Mouse (Mus musculus): ENCODE data around the gene Ssmem1. TPM values are rescaled to one million over a fixed set of nuclear protein-coding genes. Genes with fewer than 3 reads are reported as not detected.

Ssmem1 gene
- not detected in 2 replicates for total RNA-seq (2015; ENCODE audit: low replicate concordance)
- 1.3 TPM in 1 of 2 replicates, not detected in the other for total RNA-seq (2017; ENCODE audit: low replicate concordance)

GRCm38 (mm10) chr6:30509265-30510239 is at the start of gene Ssmem1, which contains the start of gene Tmem209:
Gene Ssmem1, plus strand, starts transcription at chr6:30509849.
Gene Tmem209, minus strand, starts transcription at chr6:30509783.
- ATAC-seq (replicated peaks; ENCODE audit: low FRiP score, poor library complexity, severe bottlenecking) = peak; percentile 97

GRCm38 (mm10) chr6:30460750-30461446 is 48.8 kb upstream of the Ssmem1 start:
- no peak for ATAC-seq (replicated peaks; ENCODE audit: low FRiP score, poor library complexity, severe bottlenecking)

GRCm38 (mm10) chr6:30461755-30462344 is 47.8 kb upstream of the Ssmem1 start:
- ATAC-seq (replicated peaks; ENCODE audit: low FRiP score, poor library complexity, severe bottlenecking) = no peak

GRCm38 (mm10) chr6:30462822-30463221 is 46.8 kb upstream of the Ssmem1 start:
- ATAC-seq (replicated peaks; ENCODE audit: low FRiP score, poor library complexity, severe bottlenecking) = no peak

- no peak for ATAC-seq (replicated peaks; ENCODE audit: low FRiP score, poor library complexity, severe bottlenecking)
Observed at GRCm38 (mm10) chr6:30465586-30465985, 44.1 kb upstream of the Ssmem1 start.

GRCm38 (mm10) chr6:30468058-30468457 is 41.6 kb upstream of the Ssmem1 start:
- ATAC-seq (replicated peaks; ENCODE audit: low FRiP score, poor library complexity, severe bottlenecking) = no peak

- no peak for ATAC-seq (replicated peaks; ENCODE audit: low FRiP score, poor library complexity, severe bottlenecking)
Observed at GRCm38 (mm10) chr6:30468684-30469083, 41.0 kb upstream of the Ssmem1 start.

- no peak for ATAC-seq (replicated peaks; ENCODE audit: low FRiP score, poor library complexity, severe bottlenecking)
Observed at GRCm38 (mm10) chr6:30469370-30469769, 40.3 kb upstream of the Ssmem1 start.

- ATAC-seq (replicated peaks; ENCODE audit: low FRiP score, poor library complexity, severe bottlenecking) = no peak
Observed at GRCm38 (mm10) chr6:30471706-30472105, 37.9 kb upstream of the Ssmem1 start.

GRCm38 (mm10) chr6:30476025-30476765 is 33.5 kb upstream of the Ssmem1 start:
- no peak for ATAC-seq (replicated peaks; ENCODE audit: low FRiP score, poor library complexity, severe bottlenecking)

- ATAC-seq (replicated peaks; ENCODE audit: low FRiP score, poor library complexity, severe bottlenecking) = no peak
Observed at GRCm38 (mm10) chr6:30477210-30477714, 32.4 kb upstream of the Ssmem1 start.

- ATAC-seq (replicated peaks; ENCODE audit: low FRiP score, poor library complexity, severe bottlenecking) = no peak
Observed at GRCm38 (mm10) chr6:30477784-30478183, 31.9 kb upstream of the Ssmem1 start.

- ATAC-seq (replicated peaks; ENCODE audit: low FRiP score, poor library complexity, severe bottlenecking) = no peak
Observed at GRCm38 (mm10) chr6:30479418-30479817, 30.2 kb upstream of the Ssmem1 start.

GRCm38 (mm10) chr6:30482908-30483307 is 26.7 kb upstream of the Ssmem1 start:
- ATAC-seq (replicated peaks; ENCODE audit: low FRiP score, poor library complexity, severe bottlenecking) = no peak

GRCm38 (mm10) chr6:30486504-30486903 is 23.1 kb upstream of the Ssmem1 start:
- no peak for ATAC-seq (replicated peaks; ENCODE audit: low FRiP score, poor library complexity, severe bottlenecking)

- no peak for ATAC-seq (replicated peaks; ENCODE audit: low FRiP score, poor library complexity, severe bottlenecking)
Observed at GRCm38 (mm10) chr6:30499049-30499448, 10.6 kb upstream of the Ssmem1 start.

GRCm38 (mm10) chr6:30508824-30509223 is 825 bp upstream of the Ssmem1 start:
- ATAC-seq (replicated peaks; ENCODE audit: low FRiP score, poor library complexity, severe bottlenecking) = no peak

GRCm38 (mm10) chr6:30510291-30510690 is 642 bp downstream of the Ssmem1 start:
- ATAC-seq (replicated peaks; ENCODE audit: low FRiP score, poor library complexity, severe bottlenecking) = peak; percentile 28

- no peak for ATAC-seq (replicated peaks; ENCODE audit: low FRiP score, poor library complexity, severe bottlenecking)
Observed at GRCm38 (mm10) chr6:30514242-30514641, 4.6 kb downstream of the Ssmem1 start.
